Mouse (Mus musculus): ENCODE data around the gene Adcy6. TPM values are rescaled to one million over a fixed set of nuclear protein-coding genes. Genes with fewer than 3 reads are reported as not detected.
A peak's percentile ranks its signal among the peaks of the same experiment; 100 is the strongest.
"Not testable (repeated sequence)": the region's sequence is repeated elsewhere in the genome, so short reads cannot be mapped to it uniquely, and the experiment has no call there.

The Adcy6 gene
- polyA plus RNA-seq, 1 experiment: 15.0 TPM

DNA sequence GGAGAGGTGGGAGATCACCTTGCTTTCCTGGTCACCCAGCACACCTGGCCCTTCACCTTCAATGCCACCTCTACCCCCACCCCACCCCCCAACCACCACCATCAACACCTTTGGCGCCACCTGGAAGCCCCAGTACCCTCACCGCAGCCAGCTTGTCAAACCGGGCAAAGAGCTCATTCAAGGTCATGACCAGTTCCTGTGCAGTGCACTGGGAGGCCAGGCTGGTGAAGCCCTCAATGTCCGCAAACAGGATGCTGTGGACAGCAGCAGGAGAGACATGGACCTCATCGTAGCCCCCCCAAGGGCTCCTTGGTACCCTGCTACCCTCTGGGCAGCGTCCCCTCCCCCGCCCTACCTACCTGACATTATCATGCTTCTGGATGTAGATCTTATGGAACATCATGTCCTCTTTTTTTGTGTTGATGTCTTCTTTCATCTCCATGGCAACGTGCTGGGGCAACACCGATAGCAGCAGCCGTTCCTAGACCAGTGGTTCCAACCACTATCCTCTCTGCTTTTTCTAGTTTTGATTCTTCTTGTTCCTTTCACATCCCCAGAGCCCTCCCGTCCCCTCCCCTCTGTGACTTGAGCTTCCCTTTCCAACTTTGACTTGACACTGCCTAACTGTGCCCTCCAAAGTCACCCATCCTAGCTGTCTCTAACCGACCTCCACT is 9.7 kb downstream of the Adcy6 start:
- no peak for TF ChIP-seq POLR2A (IDR thresholded peaks at IDR 0.05; ENCODE audit: control insufficient read depth, low read depth, low read length)
- no peak for TF ChIP-seq CTCF (IDR thresholded peaks at IDR 0.05; ENCODE audit: control insufficient read depth, insufficient read depth, insufficient replicate concordance, low read depth, low read length)
- H3K27me3 ChIP-seq (ENCODE audit: control insufficient read depth, insufficient read depth, low read length): no peaks in the 10 kb centered on the region
- H3K36me3 ChIP-seq (ENCODE audit: control insufficient read depth, insufficient read depth, low read length): no peaks in the 10 kb centered on the region
- H3K4me3 ChIP-seq (ENCODE audit: control insufficient read depth, low read depth, low read length): no peak overlapping the region
- no peak overlapping the region for H3K27ac ChIP-seq (ENCODE audit: control insufficient read depth, insufficient read depth, low read depth, low read length)
- H3K4me1 ChIP-seq (ENCODE audit: control insufficient read depth, insufficient read depth, low read length): no peaks in the 10 kb centered on the region

DNA sequence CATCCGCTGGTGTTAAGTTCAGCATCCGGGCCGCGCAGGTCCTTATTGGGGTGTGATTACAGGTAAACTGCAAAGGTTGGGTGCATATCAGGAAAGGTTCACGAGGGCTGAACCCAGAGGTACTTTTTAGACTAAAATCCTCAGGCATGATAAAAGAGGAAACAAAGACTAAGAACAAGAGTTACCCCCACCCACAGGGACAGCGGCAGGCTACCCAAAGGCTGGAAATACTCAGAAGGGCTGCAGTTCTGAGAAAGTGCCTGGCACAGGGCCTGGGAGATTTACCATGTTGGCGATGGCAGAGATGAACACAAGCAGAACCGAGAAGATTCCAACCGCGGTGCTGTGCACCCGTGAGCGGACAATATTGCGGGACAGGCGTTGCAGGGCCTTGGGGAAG is 13.3 kb downstream of the Adcy6 start:
- TF ChIP-seq CTCF (IDR thresholded peaks at IDR 0.05; ENCODE audit: control insufficient read depth, insufficient read depth, insufficient replicate concordance, low read depth, low read length) (no peak), POLR2A (IDR thresholded peaks at IDR 0.05; ENCODE audit: control insufficient read depth, low read depth, low read length) (no peak)
- no peaks in the 10 kb centered on the region for H3K27me3 ChIP-seq (ENCODE audit: control insufficient read depth, insufficient read depth, low read length)
- H3K36me3 ChIP-seq (ENCODE audit: control insufficient read depth, insufficient read depth, low read length): no peaks in the 10 kb centered on the region
- H3K27ac ChIP-seq (ENCODE audit: control insufficient read depth, insufficient read depth, low read depth, low read length): no peak overlapping the region
- H3K4me1 ChIP-seq (ENCODE audit: control insufficient read depth, insufficient read depth, low read length): peaks cover 19% of the 10 kb centered on the region
- H3K4me3 ChIP-seq (ENCODE audit: control insufficient read depth, low read depth, low read length): no peak overlapping the region

DNA sequence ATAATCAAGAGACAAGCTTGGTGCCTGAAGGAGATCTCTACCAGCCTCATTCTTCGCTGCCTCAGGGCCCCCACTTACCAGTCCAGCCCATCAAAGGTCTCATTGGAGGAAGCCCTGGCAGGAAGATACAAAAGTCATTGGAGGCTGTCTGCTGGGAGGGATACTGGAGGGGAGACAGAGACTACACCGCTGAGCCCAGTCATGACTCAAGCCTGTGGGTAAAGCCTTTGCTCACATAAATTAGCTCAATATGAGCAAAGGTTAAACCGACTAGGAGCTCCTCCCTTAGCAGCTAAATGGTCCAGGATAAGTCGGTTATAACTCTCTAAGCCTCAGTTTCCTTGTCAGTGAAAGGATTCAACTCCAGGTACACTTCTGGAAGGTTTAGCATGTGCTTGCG is 14.8 kb downstream of the Adcy6 start:
- no peak for TF ChIP-seq POLR2A (IDR thresholded peaks at IDR 0.05; ENCODE audit: control insufficient read depth, low read depth, low read length)
- no peak for TF ChIP-seq CTCF (IDR thresholded peaks at IDR 0.05; ENCODE audit: control insufficient read depth, insufficient read depth, insufficient replicate concordance, low read depth, low read length)
- peaks cover 19% of the 10 kb centered on the region for H3K4me1 ChIP-seq (ENCODE audit: control insufficient read depth, insufficient read depth, low read length)
- H3K36me3 ChIP-seq (ENCODE audit: control insufficient read depth, insufficient read depth, low read length): no peaks in the 10 kb centered on the region

DNA sequence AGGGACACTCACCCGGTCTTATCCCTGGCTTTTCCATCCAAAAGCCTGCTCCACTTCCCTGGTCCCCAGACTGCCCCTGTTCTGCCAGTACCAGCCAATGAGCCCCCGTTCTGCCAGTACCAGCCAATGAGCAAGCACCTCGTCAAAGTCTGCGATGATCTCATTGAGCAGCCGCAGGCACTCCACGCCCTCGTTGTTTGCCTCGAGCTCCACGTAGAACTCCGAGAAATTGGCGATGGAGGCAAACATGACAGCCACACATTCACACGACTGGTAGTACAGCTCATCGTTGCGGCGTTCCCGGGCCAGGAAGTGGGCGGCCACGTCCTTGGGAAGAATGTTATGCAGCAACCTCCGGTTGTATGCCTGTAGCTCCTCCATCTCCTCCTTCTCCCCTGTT is 15.7 kb downstream of the Adcy6 start:
- Histone ChIP-seq H3K4me3 (ENCODE audit: control insufficient read depth, low read depth, low read length) (no peak overlapping the region), H3K27ac (ENCODE audit: control insufficient read depth, insufficient read depth, low read depth, low read length) (no peak overlapping the region), H3K36me3 (ENCODE audit: control insufficient read depth, insufficient read depth, low read length) (no peaks in the 10 kb centered on the region), H3K4me1 (ENCODE audit: control insufficient read depth, insufficient read depth, low read length) (peaks cover 19% of the 10 kb centered on the region), H3K27me3 (ENCODE audit: control insufficient read depth, insufficient read depth, low read length) (no peaks in the 10 kb centered on the region)
- TF ChIP-seq POLR2A (IDR thresholded peaks at IDR 0.05; ENCODE audit: control insufficient read depth, low read depth, low read length) (no peak), CTCF (IDR thresholded peaks at IDR 0.05; ENCODE audit: control insufficient read depth, insufficient read depth, insufficient replicate concordance, low read depth, low read length) (no peak)

More for the DNA sequence above, 14.8 kb downstream of the Adcy6 start:
- Histone ChIP-seq H3K27ac (ENCODE audit: control insufficient read depth, insufficient read depth, low read depth, low read length) (no peak overlapping the region), H3K4me3 (ENCODE audit: control insufficient read depth, low read depth, low read length) (no peak overlapping the region), H3K27me3 (ENCODE audit: control insufficient read depth, insufficient read depth, low read length) (no peaks in the 10 kb centered on the region)

DNA sequence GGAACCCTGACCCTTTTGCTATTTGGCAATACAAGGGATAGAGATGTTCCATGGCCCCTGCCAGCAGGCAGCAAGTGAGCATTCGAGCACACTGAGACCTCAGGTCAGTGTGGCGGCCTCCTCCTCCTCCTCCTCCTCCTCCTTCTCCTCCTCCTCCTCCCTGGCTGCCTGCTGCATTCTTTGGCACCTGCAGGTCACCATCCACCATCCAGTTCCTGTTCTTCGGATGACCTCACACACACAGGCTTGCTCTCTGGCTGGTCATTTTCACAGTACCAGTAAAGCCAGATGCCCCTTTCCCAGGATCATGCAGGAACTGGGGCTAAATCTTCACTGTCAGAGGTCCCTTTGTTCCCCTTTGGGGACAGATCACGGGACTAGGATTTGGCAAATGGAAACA is 18.5 kb downstream of the Adcy6 start:
- H3K4me1 ChIP-seq (ENCODE audit: control insufficient read depth, insufficient read depth, low read length): peaks cover 19% of the 10 kb centered on the region
- H3K27ac ChIP-seq (ENCODE audit: control insufficient read depth, insufficient read depth, low read depth, low read length): no peak overlapping the region
- 0 out of 2 replicates have a peak overlapping the region, but pooled peaks have one; percentile 4 for H3K4me3 ChIP-seq (ENCODE audit: control insufficient read depth, low read depth, low read length)
- H3K27me3 ChIP-seq (ENCODE audit: control insufficient read depth, insufficient read depth, low read length): no peaks in the 10 kb centered on the region
- TF ChIP-seq POLR2A (IDR thresholded peaks at IDR 0.05; ENCODE audit: control insufficient read depth, low read depth, low read length) (no peak), CTCF (IDR thresholded peaks at IDR 0.05; ENCODE audit: control insufficient read depth, insufficient read depth, insufficient replicate concordance, low read depth, low read length) (no peak)
- no peaks in the 10 kb centered on the region for H3K36me3 ChIP-seq (ENCODE audit: control insufficient read depth, insufficient read depth, low read length)

DNA sequence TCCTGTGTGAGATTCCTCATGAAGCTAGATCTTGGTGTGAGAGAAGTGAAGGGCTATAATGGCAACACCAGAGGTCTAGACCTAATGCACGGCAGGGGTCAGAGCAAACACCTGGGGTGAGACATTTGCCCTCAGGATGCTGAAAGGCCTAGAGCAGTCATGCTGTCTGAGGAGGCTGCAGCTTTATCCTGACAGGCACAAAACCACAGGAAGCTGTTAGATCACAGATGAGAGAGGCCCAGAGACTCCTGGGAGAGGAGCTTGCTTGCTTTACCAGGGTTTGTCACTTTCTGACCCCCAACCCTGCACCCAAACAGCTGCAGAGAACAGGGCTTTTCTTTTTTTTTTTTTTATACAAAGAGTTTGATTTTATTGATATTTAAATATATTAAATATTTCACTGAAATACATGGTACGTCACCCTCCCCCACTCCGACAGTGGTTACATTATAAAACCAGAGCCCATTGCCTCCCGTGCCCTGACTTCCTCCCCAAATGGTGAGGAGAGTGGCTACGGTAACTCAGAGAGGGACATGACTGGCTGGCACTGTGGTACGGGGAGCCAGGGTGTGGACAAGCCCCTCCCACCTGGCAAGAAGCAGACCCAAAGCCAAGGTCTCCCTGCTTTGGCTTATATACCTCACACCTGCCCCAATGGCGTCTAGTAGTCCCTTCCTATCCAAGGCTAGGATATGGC is 20.1 kb downstream of the Adcy6 start:
- TF ChIP-seq POLR2A (IDR thresholded peaks at IDR 0.05; ENCODE audit: control insufficient read depth, low read depth, low read length) (no peak), CTCF (IDR thresholded peaks at IDR 0.05; ENCODE audit: control insufficient read depth, insufficient read depth, insufficient replicate concordance, low read depth, low read length) (no peak)
- Histone ChIP-seq H3K4me1 (ENCODE audit: control insufficient read depth, insufficient read depth, low read length) (peaks cover 19% of the 10 kb centered on the region), H3K36me3 (ENCODE audit: control insufficient read depth, insufficient read depth, low read length) (no peaks in the 10 kb centered on the region), H3K27ac (ENCODE audit: control insufficient read depth, insufficient read depth, low read depth, low read length) (no peak overlapping the region), H3K4me3 (ENCODE audit: control insufficient read depth, low read depth, low read length) (no peak overlapping the region), H3K27me3 (ENCODE audit: control insufficient read depth, insufficient read depth, low read length) (no peaks in the 10 kb centered on the region)

DNA sequence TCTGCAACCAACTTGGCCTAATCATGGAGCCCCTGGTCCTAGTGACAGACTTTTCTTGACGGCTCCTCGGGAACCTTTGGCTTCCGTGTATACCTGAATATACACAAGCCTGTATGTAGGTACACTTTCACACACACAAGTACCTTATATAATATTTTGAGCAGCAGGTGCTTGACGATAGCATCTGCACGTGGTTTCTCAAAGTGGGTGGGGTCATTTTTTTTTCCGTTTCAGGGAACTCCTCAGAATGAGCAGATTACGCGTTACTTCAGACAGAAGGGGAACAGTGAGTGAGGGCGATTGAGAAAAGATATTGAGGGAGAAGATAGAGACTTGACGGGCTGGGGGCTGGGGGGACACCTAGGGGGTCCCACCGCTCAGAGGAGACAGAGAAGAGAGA is 22.1 kb downstream of the Adcy6 start:
- Histone ChIP-seq H3K4me1 (ENCODE audit: control insufficient read depth, insufficient read depth, low read length) (peaks cover 3% of the 10 kb centered on the region), H3K27me3 (ENCODE audit: control insufficient read depth, insufficient read depth, low read length) (no peaks in the 10 kb centered on the region), H3K4me3 (ENCODE audit: control insufficient read depth, low read depth, low read length) (no peak overlapping the region), H3K27ac (ENCODE audit: control insufficient read depth, insufficient read depth, low read depth, low read length) (no peak overlapping the region), H3K36me3 (ENCODE audit: control insufficient read depth, insufficient read depth, low read length) (no peaks in the 10 kb centered on the region)
- TF ChIP-seq POLR2A (IDR thresholded peaks at IDR 0.05; ENCODE audit: control insufficient read depth, low read depth, low read length): no peak
- no peak for TF ChIP-seq CTCF (IDR thresholded peaks at IDR 0.05; ENCODE audit: control insufficient read depth, insufficient read depth, insufficient replicate concordance, low read depth, low read length)

DNA sequence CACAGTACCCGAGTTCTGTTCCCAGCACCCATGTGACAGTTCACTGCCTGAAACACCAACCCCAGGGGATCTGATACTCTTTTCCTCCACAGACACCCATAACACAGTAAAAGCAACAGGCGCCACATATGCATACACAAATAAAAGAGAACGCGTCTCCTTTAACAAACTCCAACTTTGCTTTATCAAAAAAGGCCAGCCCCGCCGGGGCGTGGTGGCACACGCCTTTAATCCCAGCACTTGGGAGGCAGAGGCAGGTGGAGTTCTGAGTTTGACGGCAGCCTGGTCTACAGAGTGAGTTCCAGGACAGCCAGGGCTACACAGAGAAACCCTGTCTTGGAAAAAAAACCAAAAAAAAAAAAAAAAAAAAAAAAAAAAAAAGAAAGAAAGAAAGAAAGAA is 23.7 kb downstream of the Adcy6 start:
- H3K4me3 ChIP-seq (ENCODE audit: control insufficient read depth, low read depth, low read length); H3K27ac ChIP-seq (ENCODE audit: control insufficient read depth, insufficient read depth, low read depth, low read length); H3K4me1 ChIP-seq (ENCODE audit: control insufficient read depth, insufficient read depth, low read length); H3K27me3 ChIP-seq (ENCODE audit: control insufficient read depth, insufficient read depth, low read length); H3K36me3 ChIP-seq (ENCODE audit: control insufficient read depth, insufficient read depth, low read length): not testable (repeated sequence)

Data from testis, adult 2 months (tissue).